Mouse (Mus musculus): Measurements from ENCODE around the gene Arhgef1.

DNA sequence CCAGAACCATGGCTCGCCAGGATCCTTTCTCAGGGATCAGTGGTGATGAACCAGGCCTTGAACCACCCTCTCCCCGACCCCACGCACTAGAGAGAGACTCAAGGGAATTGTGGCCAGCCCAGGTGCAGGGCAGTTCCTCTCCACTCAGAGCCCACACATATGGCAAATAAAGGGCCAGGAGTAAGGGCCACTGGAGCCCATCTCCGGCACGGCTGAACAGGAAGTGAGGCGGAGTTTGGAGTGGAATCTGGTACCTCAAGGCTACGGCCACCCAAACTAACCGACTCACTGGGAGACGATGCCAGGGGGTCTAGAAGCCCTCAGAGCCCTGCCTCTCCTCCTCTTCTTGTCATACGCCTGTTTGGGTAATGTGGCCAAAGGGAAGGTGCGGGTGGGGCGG, 5.5 kb upstream of the Arhgef1 start, which contains the start of gene Cd79a:
- TF ChIP-seq CTCF (IDR thresholded peaks at IDR 0.05; ENCODE audit: borderline replicate concordance, insufficient read depth, low read length) = no peak
- TF ChIP-seq POLR2A (IDR thresholded peaks at IDR 0.05; ENCODE audit: low read depth, low read length) = no peak

Data from embryonic fibroblast, embryonic 13.5 days (primary cell).